Mouse (Mus musculus) frontal cortex, postnatal 10 days (tissue): Measurements from ENCODE around the gene Olfr71.

Experiments
- DNase-seq, 2 experiments: peaks; one replicate each; pipeline ENCODE4 v3.0.0; 2022; ENCODE audit warnings: low spot score in 2 of 2, mixed read lengths in 1 of 2

The Olfr71 gene

GRCm38 (mm10) chr4:43709869-43710268 is at the start of gene Olfr71:
Gene Olfr71, minus strand, starts transcription at chr4:43710255.
- DNase-seq: no peak

GRCm38 (mm10) chr4:43757213-43757612 is 47.2 kb upstream of the Olfr71 start:
- no peak for DNase-seq

- no peak for DNase-seq
Measured at GRCm38 (mm10) chr4:43745187-43745586, 35.1 kb upstream of the Olfr71 start.

- no peak for DNase-seq
Measured at GRCm38 (mm10) chr4:43743099-43743498, 33.0 kb upstream of the Olfr71 start.

- DNase-seq: no peak
Measured at GRCm38 (mm10) chr4:43742637-43743036, 32.6 kb upstream of the Olfr71 start.

GRCm38 (mm10) chr4:43741526-43741925 is 31.5 kb upstream of the Olfr71 start:
- no peak for DNase-seq

- no peak for DNase-seq
Measured at GRCm38 (mm10) chr4:43738989-43739674, 29.1 kb upstream of the Olfr71 start.

GRCm38 (mm10) chr4:43737144-43737543 is 27.1 kb upstream of the Olfr71 start:
- DNase-seq: no peak

GRCm38 (mm10) chr4:43733186-43733585 is 23.1 kb upstream of the Olfr71 start:
- no peak for DNase-seq

- DNase-seq: no peak
Measured at GRCm38 (mm10) chr4:43732171-43732570, 22.1 kb upstream of the Olfr71 start.

GRCm38 (mm10) chr4:43730750-43731297 is 20.8 kb upstream of the Olfr71 start:
- DNase-seq: no peak

- no peak for DNase-seq
Measured at GRCm38 (mm10) chr4:43729794-43730550, 19.9 kb upstream of the Olfr71 start, which contains the start of gene Spaar. Gene Spaar, plus strand, starts transcription at chr4:43730034.

- no peak for DNase-seq
Measured at GRCm38 (mm10) chr4:43729126-43729525, 19.1 kb upstream of the Olfr71 start.

GRCm38 (mm10) chr4:43728576-43728954 is 18.5 kb upstream of the Olfr71 start:
- DNase-seq: no peak

GRCm38 (mm10) chr4:43727718-43728575 is 17.9 kb upstream of the Olfr71 start:
- no peak for DNase-seq

- DNase-seq: peak in 1 of 2 experiments; percentile 34
Measured at GRCm38 (mm10) chr4:43726995-43727394, 16.9 kb upstream of the Olfr71 start, which contains the start of gene Hrct1. Gene Hrct1, plus strand, starts transcription at chr4:43727188.

GRCm38 (mm10) chr4:43726228-43726993 is 16.4 kb upstream of the Olfr71 start:
- no peak for DNase-seq

- DNase-seq: no peak
Measured at GRCm38 (mm10) chr4:43724764-43725163, 14.7 kb upstream of the Olfr71 start.

GRCm38 (mm10) chr4:43722191-43722590 is 12.1 kb upstream of the Olfr71 start:
- DNase-seq: no peak

- DNase-seq: no peak
Measured at GRCm38 (mm10) chr4:43720491-43721228, 10.6 kb upstream of the Olfr71 start.
